Mouse (Mus musculus): ENCODE measurements at regions not wholly inside any gene's neighbourhood (a gene's known extent, or its start where the extent isn't known, plus 50 kb on each side); places are given as distances from the start of the nearest gene placed in this dataset.

DNA sequence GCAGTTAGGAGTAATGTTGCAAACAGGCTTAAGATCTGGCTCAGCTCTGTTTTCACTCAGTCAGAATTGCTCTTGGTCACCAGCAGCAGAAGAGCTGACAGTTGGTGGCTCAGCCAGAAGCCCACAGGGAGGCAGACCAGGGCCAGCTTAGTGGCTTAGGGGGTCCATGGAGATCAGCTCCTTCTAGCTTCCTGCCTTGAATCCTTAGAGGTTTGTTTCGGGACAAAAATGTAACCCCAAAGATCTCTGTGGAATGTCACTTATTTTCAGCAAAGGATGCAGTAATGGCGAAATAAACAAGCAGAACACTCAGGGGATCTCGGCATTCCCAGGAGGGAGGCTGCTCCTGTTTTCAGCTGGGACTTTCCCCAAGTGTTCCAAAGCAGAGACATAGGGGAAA is 247.8 kb downstream of the 1500009L16Rik start:
- no peak for DNase-seq

- no peak for DNase-seq
Measured at GRCm38 (mm10) chr10:83974548-83974947, 251.9 kb downstream of the 1500009L16Rik start.

DNA sequence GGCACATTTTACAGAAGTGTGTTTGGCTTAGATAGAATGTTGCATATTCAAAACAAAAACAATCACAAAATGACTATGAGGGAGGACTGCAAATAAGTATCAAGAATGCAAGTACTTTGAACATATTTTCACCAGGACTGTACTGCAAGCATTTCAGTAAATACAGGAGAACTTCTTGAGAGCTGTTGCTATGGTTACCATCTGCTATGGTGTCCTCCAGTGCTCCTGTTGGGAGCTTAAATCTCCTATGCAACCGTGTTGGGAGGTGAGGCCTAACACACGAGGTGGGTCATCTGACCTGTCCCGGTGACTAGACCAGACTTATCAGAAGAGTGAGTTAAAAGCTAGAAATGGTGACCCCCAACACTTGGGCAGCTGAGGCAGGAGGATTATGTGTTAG is 253.9 kb downstream of the 1500009L16Rik start:
- no peak for DNase-seq

DNA sequence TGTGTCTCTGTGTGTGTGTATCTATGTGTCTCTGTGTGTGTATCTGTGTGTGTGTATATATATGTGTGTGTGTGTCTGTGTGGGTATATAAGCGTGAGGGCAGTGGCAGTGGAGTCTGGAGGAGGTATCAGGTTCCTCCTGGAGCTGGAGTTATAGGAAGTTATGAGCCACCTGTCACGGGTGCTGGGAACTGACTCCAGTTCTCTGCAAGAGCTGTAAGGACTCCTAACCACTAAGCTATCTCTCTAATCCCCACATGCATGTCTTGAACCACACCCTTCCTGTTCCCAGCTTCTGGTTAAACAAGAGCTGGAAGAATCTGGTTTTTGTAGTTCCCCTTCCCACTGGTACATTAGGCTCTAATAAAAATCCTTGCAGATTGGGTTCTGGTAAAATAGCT is 257.3 kb downstream of the 1500009L16Rik start:
- no peak for DNase-seq

DNA sequence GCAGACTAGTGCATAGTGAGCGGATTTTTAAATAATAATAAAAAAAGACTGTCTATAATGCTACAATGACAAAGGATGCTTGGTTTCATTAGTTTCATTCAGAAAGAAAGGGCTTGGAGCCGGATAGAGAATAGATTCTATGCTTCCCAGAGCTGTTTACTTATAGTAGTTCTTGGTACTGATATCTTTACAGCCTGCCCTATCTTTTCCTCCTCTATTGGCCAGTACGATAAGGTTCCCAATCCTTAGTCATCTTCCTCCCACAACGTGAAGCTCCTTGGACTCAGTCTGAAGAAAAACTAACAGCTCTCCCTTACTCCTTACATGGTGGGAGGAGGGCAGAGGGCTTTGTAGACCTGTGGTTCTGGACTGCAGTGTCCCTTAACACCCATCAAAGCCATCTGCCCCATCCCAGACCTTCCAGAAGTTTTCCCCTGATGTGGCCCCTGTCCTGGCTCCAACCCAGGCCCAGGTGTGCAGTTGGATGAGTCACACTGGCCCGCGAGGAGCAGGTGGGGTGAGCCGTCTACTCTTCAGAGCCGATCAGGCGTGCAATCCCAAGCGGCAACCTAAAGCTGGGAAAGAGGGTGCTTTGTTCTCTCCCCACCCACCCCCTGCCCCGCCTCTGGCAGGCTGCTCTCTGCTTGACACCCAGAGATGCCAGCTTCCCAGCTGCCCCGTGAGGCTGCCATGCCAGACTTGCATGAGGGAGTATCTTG is 262.2 kb downstream of the 1500009L16Rik start:
- DNase-seq, result no peak

- no peak for DNase-seq
Measured at GRCm38 (mm10) chr10:83992577-83993305, 270.1 kb downstream of the 1500009L16Rik start.

- DNase-seq, result no peak
Measured at GRCm38 (mm10) chr10:83995026-83995600, 272.4 kb downstream of the 1500009L16Rik start.

GRCm38 (mm10) chr10:83995913-83996312 is 273.2 kb downstream of the 1500009L16Rik start:
- DNase-seq, result no peak

- no peak for DNase-seq
Measured at GRCm38 (mm10) chr10:83996489-83996888, 273.8 kb downstream of the 1500009L16Rik start.

- no peak for DNase-seq
Measured at GRCm38 (mm10) chr10:84000436-84001208, 278.0 kb downstream of the 1500009L16Rik start.

- no peak for DNase-seq
Measured at GRCm38 (mm10) chr10:84002744-84003143, 280.1 kb downstream of the 1500009L16Rik start.

DNA sequence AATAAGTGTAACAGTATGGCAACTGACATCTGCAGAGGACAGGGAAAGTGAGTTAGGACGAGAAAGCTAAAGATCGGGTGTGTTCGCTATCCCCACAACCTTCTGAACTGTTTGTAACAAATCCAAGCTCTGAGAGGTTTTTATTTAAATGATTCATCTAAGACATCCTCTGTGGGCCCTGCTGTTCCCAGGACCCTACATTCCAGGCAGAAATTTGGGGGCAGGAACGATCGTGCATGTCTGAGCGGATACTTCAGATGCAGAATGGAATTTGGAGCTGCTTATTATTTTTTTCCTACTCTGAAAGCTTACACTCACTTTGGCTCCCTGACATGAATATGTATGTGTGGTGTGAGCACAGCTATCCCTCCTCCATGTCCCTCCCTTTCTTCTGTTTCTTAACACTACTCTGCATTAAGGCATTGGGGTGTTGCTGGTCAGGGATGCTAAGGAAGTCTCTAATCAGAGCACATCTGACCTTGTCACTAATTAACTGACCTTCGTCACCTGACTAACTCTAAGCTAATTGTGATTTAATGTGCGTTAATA is 281.0 kb downstream of the 1500009L16Rik start:
- DNase-seq, result no peak

GRCm38 (mm10) chr10:84008923-84009322 is 286.3 kb downstream of the 1500009L16Rik start:
- no peak for DNase-seq

DNA sequence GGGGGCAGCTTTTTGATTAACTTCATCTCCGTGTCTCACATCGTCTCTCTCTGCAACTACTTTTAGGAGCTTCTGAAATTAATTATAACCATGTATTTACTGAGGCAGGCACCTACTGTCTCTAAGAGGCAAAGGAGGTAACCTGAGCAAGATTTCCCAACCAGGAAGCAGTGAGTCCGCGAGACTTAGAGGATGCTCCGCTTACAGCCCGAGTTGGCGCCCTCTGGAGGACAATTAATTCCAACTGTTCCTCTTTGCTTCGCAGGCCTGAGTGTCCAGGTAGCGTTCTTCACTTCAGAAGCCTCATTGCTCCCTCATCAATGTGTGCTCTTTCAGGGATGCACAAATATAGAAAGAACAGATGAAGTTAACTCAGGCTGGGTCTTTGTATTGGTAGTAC is 296.7 kb downstream of the 1500009L16Rik start:
- DNase-seq, result peak; percentile 57

DNA sequence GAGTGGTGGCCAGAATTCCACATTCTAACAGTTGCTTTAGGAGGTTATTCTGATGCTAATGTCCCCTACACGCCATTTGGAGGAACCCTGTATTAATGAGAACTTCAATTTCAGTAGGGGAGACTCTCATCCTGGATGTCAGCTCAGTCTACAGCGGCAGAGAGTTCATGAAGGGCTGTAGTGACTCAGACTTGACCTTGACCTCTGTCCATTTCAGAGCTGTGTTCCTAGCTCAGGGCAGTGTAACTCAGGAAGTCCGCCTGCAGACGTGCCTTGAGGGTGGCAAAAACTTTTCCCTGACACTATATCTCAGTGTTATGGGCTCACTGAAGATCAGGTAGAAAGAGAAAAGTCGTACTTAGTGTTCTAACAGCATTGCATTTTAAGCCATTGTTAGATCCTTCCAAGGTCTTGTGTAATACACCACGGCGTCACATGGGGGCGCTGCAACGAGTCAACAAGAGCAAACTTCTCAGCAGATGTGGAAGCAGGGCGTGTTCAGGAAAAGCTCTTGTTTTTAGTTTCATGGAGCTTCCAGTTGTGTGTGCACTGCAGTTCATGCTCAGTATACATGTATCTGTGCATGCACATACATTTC is 297.5 kb downstream of the 1500009L16Rik start:
- DNase-seq, result peak; percentile 20

GRCm38 (mm10) chr10:84021167-84022120 is 298.8 kb downstream of the 1500009L16Rik start:
- no peak for DNase-seq

DNA sequence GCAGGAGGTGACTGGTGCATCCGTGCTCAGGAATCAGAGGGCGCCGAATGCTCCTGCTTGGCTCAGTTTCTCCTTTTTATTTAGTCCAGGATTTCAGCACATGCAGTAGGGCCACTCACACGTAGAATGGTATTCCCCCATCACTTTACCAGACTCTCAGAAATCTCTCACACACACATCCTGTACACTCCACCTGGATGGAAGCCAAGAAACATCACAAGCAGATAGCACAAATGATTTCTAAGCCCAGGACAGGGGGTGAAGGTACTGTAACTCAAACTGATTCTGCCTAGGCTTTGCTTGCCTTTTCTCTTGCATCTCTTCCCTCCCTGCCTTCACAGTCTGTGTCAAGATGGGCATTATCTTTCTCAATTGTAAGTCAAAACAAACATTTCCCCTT is 301.6 kb downstream of the 1500009L16Rik start:
- no peak for DNase-seq

DNA sequence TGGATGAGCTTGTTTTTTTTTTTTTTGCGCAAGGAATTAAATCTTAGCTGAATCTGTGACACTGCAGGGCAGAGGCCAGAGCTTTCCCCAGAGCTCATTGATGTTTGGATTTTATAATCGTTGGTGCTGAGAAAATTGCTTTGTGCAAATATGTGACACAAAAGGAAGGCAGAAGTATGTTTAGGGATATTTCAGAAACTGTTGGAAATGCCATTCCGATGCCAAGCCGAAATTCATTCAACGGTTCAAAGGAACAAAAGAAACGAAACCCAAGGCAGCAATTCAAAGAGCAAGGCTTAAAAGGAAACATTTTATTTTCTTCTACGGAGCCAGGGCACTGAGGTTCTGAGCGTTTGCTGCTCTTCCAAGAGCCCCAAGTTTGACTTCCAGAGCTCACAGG is 302.2 kb downstream of the 1500009L16Rik start:
- DNase-seq, result no peak

GRCm38 (mm10) chr10:84026798-84027197 is 304.1 kb downstream of the 1500009L16Rik start:
- DNase-seq, result no peak

DNA sequence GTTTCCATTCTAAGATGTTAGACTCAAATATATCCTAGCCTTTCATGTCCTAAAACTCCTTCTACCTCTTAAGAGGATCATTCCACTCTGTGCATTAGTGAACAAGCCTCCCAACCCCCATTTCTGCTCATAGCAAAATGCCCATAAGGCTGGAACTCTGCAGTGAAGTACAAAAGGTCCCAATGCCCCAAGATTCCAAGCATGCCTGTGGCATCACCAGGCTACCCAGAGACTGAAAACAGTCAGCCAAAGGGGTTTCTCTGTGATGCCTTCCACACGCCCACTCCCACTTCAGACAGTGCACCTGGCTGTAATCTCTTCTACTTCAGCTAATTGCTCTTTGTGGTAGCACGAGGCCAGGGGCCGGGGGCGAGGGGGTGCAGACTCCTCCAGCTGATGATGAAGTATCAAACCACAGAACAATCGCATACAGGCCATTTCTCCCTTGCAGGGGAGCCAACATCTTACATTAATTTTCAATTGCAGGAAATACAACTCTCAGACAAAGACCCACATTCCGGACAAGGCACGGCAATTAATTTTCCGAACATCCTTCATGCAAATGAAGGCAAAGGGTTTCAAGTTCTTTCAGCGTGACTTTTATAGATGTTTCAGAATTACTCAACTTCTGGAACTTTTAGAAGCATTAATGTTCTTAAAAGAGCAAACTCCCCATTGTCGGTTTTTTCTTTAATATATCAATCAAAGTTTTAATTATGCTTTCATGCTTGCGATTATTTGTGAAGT is 313.6 kb downstream of the 1500009L16Rik start:
- no peak for DNase-seq

- DNase-seq, result no peak
Measured at GRCm38 (mm10) chr10:84048706-84049105, 326.0 kb downstream of the 1500009L16Rik start.
